Mouse (Mus musculus): ENCODE measurements around the gene Map3k20.
A peak's percentile ranks its signal among the peaks of the same experiment; 100 is the strongest.

Gene Map3k20

DNA sequence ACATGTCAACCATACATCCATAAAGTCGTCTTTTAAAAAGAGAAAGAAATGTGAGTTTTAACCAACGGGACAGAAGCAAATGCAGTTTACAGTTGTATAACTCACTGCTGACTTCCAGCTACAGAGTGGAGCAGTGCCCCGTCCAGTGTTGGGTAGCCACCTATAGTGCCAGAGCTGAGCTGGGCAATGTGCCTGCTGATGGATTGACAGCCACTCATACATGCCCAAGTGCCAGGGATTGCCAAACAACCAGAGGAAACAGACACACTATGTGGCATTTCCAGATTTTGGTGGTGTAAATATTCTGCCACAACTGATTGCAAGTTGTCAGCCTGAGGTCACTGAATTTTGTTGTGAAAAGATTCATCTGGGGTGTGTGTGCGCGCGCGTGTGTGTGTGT is 139.2 kb downstream of the Map3k20 start:
- no peak for DNase-seq (ENCODE audit: low read depth)

DNA sequence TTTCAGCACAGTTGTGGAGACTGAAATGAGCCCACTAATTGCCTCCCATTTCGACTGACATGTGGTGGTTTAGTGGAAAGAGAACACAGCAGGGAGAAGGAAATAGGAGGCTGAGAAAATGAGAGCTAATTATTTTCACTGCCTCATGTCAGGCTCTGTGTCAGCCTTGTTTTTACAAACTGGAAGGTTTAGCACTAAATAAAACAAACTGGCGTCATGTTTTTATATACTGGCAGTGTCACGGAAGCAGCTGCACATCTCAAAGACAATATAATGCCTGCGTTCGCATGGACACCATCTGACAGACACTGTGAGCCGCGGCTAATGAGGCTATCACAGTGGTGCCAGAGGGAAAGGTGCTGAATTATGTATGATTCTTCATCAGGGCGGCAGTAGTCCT is 141.3 kb downstream of the Map3k20 start:
- DNase-seq (ENCODE audit: low read depth) = no peak

DNA sequence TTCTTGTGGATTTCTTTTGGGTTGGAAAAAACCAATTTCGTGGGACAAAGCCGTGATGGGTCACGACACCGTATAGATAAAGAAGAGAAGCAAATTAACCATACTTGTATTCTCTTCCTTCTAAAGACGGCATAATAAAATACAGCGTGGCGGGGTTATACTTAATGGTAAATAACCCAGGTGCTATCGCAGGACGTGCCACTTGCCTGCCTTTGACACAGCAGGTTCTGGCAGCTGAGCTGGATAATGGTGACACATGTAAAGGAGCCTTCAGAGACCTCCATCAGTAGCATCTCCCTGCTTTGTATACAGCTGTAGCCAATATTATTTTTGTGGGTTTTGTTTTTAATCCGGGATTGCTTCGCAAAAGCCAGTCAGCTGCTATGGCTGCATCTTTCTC is 141.9 kb downstream of the Map3k20 start:
- no peak for DNase-seq (ENCODE audit: low read depth)

DNA sequence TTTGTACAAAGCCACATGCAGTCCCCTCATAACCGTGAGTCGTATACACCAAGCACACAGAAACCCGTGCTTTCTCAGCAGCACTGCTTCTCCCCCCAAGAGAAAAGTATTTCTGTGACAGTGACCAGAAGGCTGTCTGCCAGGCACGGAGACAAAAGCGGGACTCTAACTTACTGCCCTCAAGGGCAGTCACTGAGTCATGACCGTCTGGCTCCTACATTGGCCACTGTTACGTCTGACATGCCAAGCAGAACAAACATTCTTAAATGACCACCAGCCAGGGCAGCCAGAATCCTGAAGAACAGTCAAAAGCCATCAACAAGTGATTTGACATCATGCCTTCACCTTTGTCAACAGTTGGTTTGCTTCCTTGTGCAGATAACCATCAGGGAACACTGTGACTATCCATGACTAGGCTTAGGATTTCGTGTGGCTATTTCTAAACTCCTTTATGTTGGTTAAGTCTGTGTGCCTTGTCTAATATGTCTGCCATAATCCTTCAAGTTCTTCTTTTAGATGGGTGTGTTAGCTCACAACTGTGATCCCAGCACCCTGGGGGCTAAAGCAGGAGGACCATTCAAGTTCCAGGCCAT is 153.6 kb downstream of the Map3k20 start:
- DNase-seq (ENCODE audit: low read depth) = no peak

DNA sequence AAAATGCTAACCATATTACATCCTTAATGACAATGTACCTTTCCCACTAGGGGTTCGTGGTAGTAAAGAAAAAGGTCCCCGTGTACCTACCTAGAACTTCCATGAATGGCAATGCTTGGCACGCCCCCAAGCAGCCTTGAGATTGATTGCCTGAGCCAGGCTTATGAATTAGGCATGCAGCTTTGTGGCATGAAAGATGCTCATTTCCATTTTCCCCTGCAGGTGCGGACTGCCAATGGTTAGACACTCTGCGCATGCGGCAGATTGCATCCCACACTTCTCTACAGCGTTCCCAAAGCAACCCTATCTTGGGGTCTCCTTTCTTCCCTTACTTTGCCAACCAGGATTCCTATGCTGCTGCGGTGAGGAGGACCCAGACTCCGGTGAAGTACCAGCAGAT is 155.6 kb downstream of the Map3k20 start:
- DNase-seq (ENCODE audit: low read depth) = no peak

GRCm38 (mm10) chr2:72442825-72443224 is 157.4 kb downstream of the Map3k20 start:
- no peak for DNase-seq (ENCODE audit: low read depth)

DNA sequence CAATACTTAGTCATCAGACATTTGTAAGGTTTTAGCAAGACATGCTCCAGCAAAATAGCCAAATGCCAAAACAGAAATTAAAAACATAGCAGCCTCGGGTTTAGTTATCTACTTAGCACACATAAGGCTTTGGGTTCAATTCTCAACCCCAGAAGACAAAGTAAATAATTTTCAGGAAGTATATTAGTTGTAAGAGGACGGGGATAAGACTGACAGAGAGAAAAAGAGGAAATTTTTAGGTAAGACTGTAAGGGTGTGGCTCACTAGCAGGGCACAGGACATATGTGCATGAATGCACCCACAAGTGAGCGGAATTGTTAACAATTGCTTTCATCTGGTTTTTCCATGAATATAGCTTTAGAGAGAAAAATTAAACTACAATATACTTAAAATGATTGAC is 158.5 kb downstream of the Map3k20 start:
- no peak for DNase-seq (ENCODE audit: low read depth)

GRCm38 (mm10) chr2:72446106-72446505 is 160.7 kb downstream of the Map3k20 start:
- no peak for DNase-seq (ENCODE audit: low read depth)

DNA sequence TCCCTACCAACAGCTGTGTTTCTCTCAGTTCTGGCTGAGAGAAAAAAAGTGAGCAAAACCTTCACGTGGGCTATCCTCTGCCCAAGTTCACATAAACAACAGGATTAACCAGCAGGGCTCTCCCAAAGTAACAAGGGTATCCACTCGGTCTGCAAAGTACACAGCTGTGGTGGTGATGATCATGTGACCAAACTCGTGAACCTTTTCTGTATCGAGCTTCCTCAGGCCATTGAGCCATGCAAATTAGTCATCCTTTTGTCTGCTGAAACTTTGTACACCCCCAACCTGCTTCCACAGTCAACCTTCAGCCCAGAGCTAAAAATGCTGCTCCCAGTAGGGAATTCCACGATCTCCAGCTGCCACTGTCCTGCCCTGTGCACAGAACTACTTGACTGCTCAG is 161.2 kb downstream of the Map3k20 start:
- no peak for DNase-seq (ENCODE audit: low read depth)

- DNase-seq (ENCODE audit: low read depth) = no peak
These were observed 168.1 kb downstream of the Map3k20 start for GRCm38 (mm10) chr2:72453563-72453962.

GRCm38 (mm10) chr2:72456189-72456588 is 170.8 kb downstream of the Map3k20 start:
- no peak for DNase-seq (ENCODE audit: low read depth)

DNA sequence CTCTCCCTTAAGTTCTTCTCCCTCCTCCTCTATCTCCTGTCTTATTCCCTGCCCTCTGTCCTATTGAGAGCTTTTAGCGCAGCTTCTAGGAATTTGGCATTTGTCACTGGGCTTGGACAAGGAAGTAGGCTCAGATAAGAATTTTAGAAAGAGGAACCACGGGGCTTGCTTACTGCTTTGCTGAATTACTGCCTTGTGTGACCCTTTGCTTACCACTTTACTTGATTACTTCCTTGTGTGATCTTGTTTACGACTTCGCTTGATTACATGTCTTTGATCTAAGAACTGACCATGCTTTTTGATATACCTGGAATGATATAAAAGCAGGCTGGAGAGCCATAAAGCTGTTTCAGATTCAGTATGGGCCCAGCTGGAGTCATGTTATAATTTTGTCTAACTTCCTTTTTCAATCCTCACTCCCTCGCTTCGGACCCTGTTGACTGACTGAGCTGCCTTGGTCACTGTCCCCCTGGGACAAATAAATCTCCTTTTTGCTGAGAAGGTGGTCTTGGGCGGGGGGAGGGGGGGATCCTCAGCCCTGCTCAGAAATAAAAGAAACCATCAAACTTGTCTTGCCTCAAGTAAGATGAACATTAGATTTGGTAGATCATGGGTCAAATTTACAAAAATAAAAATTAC is 179.1 kb downstream of the Map3k20 start:
- no peak for DNase-seq (ENCODE audit: low read depth)

- DNase-seq (ENCODE audit: low read depth) = no peak
These were observed 182.2 kb downstream of the Map3k20 start for GRCm38 (mm10) chr2:72467604-72468003.

DNA sequence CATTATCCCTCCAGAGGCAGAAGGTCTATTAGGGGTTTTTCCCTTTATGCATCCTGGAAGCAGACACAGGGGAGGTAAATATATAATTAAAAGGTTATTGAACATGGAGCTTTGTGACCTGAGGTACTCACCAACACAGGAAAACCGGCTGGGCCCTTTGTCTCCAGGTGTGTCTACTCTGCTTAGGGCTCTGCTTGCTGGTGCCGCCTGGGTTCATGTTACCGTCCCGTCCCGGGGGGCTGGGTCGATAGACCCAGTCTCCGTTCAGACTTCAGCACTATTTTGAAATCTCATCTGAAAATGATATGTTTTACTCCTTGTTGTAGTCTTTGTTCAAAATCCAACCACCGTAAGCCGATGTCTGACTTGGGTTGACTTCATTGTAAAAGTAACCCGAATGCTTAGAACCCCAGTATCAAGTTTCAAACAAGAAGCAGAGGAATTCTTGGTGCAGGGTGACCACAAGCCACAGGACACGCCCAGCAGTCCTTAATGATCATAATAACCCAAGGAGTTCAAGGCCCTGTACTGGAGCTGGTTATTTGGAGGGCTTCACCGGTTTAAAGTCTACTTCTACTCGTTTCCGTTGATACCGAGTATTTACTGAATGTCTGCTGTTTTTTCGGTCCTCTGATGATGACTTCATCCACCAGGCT is 186.1 kb downstream of the Map3k20 start:
- no peak for DNase-seq (ENCODE audit: low read depth)

DNA sequence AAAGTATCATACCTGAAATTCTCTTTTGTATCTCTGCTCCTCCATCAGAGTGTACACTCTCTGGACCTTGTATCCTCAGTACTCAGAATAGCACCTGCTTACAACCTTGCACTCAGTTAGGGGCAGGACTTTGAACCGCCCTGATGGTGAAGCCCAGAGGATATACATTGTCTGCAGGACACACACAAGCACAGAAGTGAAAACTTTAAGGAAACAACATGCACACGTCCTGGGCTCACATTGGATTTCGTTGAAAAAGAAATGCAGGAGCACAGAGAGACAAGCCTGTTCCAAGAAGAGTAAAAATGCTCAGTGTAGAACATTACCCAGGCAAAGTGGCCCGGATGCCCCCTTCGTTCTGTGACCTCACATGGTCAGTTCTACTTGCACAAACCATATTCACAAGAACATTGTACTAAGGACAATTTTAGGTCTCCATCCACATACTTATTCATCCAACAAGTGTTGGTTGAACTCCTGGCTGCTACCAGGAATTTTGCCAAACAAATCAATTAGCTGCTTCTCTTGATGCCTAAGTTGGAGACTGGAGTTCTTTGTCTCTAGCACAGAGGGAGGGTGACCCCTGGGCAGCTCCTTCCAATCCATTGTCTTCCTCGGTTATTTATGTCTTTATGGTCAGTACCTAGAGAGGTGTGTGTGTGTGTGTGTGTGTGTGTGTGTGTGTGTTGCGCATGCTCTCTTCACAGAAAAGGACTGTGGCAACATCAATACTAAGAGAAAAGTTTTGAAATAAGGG is 189.3 kb downstream of the Map3k20 start:
- DNase-seq (ENCODE audit: low read depth) = peak; percentile 11

DNA sequence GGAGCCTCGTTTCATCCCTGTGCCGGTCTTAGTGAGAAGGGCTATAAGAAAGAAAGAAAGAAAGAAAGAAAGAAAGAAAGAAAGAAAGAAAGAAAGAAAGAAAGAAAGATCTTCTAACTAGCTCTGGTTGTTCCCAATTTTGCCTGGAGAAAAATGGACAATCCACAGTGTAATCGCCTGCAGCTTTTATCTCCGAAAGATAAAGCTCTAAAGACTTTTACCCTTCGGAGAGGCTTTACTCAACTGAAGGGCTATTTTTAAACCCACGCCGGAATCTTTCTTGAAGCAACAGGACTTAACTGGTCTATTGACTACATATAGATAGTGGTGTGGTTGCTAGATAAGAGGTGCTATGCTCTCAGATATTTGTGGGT is 190.0 kb downstream of the Map3k20 start:
- no peak for DNase-seq (ENCODE audit: low read depth)

GRCm38 (mm10) chr2:72475797-72476485 is 190.5 kb downstream of the Map3k20 start, which contains the start of gene Cdca7:
TSS of gene Cdca7 (plus strand) at chr2:72476159.
- peak; percentile 84 for DNase-seq (ENCODE audit: low read depth)

GRCm38 (mm10) chr2:72476486-72477211 is 191.2 kb downstream of the Map3k20 start:
- DNase-seq (ENCODE audit: low read depth) = peak; percentile 71

DNA sequence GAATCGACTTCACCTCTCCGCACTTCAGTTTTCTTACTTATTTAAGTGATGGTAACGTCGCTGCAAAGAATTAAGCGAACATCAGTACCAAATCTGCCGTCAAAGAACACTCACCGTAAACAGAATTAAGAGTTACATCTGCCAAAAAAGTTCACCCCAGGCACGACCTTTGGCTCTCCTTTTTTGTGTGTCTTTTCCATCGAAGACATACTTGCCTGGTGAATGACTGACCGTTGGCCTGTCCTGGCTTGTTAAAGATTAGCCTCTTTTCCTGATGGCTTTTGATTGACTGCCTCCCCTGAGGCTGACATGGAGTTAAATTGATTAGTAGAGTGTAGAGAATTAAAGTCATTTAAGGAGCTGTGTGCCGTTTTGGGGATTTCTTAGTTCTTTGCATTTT is 191.8 kb downstream of the Map3k20 start:
- DNase-seq (ENCODE audit: low read depth) = peak; percentile 29

DNA sequence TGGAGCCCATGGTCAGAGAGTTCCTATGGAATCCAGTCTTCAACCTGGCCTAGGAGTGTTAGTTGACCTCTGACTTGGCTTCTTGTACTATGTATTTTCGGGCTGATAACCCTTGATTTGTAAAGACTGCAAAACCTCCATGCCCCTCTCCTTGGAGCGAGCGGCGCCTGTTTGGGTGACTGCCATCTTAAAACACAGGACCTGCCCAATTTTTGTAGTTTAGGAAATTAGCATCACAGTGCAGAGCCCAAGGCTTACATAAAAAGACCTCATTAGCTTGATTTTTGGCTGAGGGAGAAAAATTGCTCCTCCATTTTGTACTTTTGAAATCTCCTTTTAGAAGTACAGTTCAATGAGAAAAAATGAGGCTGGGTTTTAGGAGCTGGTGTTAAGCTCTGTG is 192.7 kb downstream of the Map3k20 start:
- DNase-seq (ENCODE audit: low read depth) = peak; percentile 6

DNA sequence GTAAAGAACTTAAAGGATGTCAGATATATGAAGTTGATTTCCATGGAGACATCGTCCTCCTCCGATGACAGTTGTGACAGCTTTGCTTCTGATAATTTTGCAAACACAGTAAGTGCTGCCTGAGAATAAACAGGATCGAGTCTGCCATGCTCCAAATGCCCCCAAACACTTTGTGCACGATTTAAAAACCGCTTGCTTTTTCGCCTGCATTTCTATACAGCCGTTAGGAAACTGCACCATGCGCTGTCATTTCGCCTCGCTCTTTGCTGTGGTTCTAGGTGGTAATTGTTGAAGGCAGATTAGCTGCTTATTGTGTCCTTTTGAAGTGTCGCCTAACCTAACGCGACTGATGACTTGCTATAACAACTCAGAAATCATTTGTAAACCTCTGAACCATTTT is 193.5 kb downstream of the Map3k20 start:
- DNase-seq (ENCODE audit: low read depth) = peak; percentile 11

DNA sequence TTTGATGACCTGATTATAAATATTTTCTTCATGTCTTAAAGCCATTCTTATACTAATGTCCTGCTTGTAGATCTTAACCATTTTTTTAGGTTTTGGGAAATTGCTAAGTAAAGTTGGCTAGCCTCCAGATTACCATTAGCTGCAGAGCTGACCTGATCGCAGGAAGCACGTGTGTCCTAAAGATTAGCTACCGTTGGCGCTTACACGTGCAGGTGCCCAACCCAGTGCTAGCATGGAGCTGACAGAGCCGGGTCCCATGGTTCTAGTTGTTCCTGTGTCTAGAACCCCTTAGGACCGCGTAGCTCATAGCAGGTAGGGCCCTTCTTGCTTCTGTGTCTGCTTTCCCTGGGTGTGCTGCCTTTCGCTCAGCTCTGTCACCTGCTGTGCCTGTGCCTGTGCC is 194.4 kb downstream of the Map3k20 start:
- DNase-seq (ENCODE audit: low read depth) = no peak

All from induced T-regulatory cell, adult 2 months (primary cell).